Mouse (Mus musculus): ENCODE data around the gene Rasgef1b.

DNA sequence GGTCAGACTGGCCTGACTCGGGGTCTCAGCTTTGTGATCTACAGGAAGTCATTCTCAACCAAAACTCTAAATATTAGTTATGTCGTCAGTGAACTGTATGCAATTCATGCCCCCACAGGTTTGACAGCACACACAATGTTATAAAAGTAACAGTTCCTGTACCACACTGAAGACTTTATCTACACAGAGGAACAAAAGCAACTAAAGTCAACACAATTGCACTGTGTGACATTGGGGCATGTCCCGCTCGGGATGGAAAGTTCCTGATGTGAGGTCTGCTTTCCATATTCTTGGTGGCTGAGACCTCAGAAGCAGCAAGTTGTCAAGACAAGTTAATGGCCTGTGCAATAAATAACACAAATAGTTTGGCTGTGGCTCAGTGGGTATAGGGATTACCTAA, 559.0 kb downstream of the Rasgef1b start:
- no peak for TF ChIP-seq CTCF (IDR thresholded peaks at IDR 0.05; ENCODE audit: insufficient read depth, low read length)
- TF ChIP-seq POLR2A (IDR thresholded peaks at IDR 0.05; ENCODE audit: borderline replicate concordance, extremely low read depth, low read depth, low read length): no peak
